Mouse (Mus musculus) myocyte (in vitro differentiated cells): ENCODE measurements around the gene Mvb12b. TPM values are rescaled to one million over a fixed set of nuclear protein-coding genes. Genes with fewer than 3 reads are reported as not detected.

Experiments used
- H3K27me3 ChIP-seq: one replicate; pipeline ENCODE4 v1.6.1; 2011; ENCODE audit not compliant: control insufficient read depth, insufficient read depth, insufficient read length
- H3K36me3 ChIP-seq: one replicate; pipeline ENCODE4 v1.6.1; 2011; ENCODE audit not compliant: control insufficient read depth, insufficient read depth
- H3K4me2 ChIP-seq: one replicate; pipeline ENCODE4 v1.6.1; 2011; ENCODE audit warnings: low read depth, control low read depth
- H3K4me3 ChIP-seq: one replicate; pipeline ENCODE4 v1.5.1; 2011; ENCODE audit warnings: mild to moderate bottlenecking, control low read depth, moderate library complexity
- H3K79me2 ChIP-seq: one replicate; pipeline ENCODE4 v1.6.1; 2011; ENCODE audit not compliant: control insufficient read depth, insufficient read depth
- H3ac ChIP-seq: one replicate; pipeline ENCODE4 v1.6.1; 2011; ENCODE audit not compliant: control insufficient read depth, insufficient read length
- CEBPB ChIP-seq: IDR thresholded peaks from 2 replicates; pipeline ENCODE4 v1.6.1; 2011; ENCODE audit warnings: mild to moderate bottlenecking, moderate library complexity; ENCODE audit not compliant: poor library complexity, insufficient read depth, severe bottlenecking
- E2F4 ChIP-seq: IDR thresholded peaks from one replicate; pipeline ENCODE4 v1.6.1; 2011; ENCODE audit warnings: mild to moderate bottlenecking, control low read depth, moderate library complexity; ENCODE audit not compliant: insufficient read depth
- MAX ChIP-seq: IDR thresholded peaks from one replicate; pipeline ENCODE4 v1.6.1; 2011; ENCODE audit warnings: low read depth, mild to moderate bottlenecking, control low read depth
- MYOD1 ChIP-seq, 3 experiments: IDR thresholded peaks; one replicate each; pipeline ENCODE4 v1.6.1; 2011; ENCODE audit warnings: control low read depth in 2 of 3, low read depth in 2 of 3, mild to moderate bottlenecking in 2 of 3, moderate library complexity in 1 of 3; ENCODE audit not compliant: insufficient read length in 2 of 3, control insufficient read depth in 1 of 3
- MYOG ChIP-seq, 3 experiments: IDR thresholded peaks; one replicate each; pipeline ENCODE4 v1.6.1; 2011; ENCODE audit warnings: control low read depth in 2 of 3, low read depth in 2 of 3, mild to moderate bottlenecking in 2 of 3; ENCODE audit not compliant: insufficient read length in 2 of 3, control insufficient read depth in 1 of 3, insufficient read depth in 1 of 3
- POLR2A ChIP-seq: IDR thresholded peaks from one replicate; pipeline ENCODE4 v1.6.1; 2011; ENCODE audit warnings: low read depth, mild to moderate bottlenecking, control low read depth, moderate library complexity; ENCODE audit not compliant: insufficient read length
- POLR2AphosphoS2 ChIP-seq: IDR thresholded peaks from one replicate; pipeline ENCODE4 v1.6.1; 2011; ENCODE audit warnings: low read depth, control low read depth; ENCODE audit not compliant: insufficient read length
- REST ChIP-seq: IDR thresholded peaks from one replicate; pipeline ENCODE4 v1.6.1; 2011; ENCODE audit warnings: mild to moderate bottlenecking, control low read depth, moderate library complexity; ENCODE audit not compliant: insufficient read depth, insufficient read length
- SRF ChIP-seq: IDR thresholded peaks from one replicate; pipeline ENCODE4 v1.6.1; 2011; ENCODE audit warnings: low read depth; ENCODE audit not compliant: control insufficient read depth, insufficient read length
- TCF12 ChIP-seq: IDR thresholded peaks from one replicate; pipeline ENCODE4 v1.6.1; 2011; ENCODE audit warnings: mild to moderate bottlenecking, control low read depth; ENCODE audit not compliant: poor library complexity, insufficient read depth, severe bottlenecking
- TCF3 ChIP-seq: IDR thresholded peaks from one replicate; pipeline ENCODE4 v1.6.1; 2011; ENCODE audit warnings: low read depth, control low read depth; ENCODE audit not compliant: insufficient read length
- USF1 ChIP-seq: IDR thresholded peaks from one replicate; pipeline ENCODE4 v1.6.1; 2011; ENCODE audit warnings: low read depth, mild to moderate bottlenecking, control low read depth, moderate library complexity
- polyA plus RNA-seq: library from polyadenylated mRNA; unstranded; fragments of >200 nt; fragmentation: generic; extraction: Trizol; gene quantifications from one replicate; pipeline ENCODE4 v1.2.1, GENCODE M21; 2012; ENCODE audit warnings: missing spikeins

Gene Mvb12b
- polyA plus RNA-seq, 1 experiment, result 14.5 TPM

DNA sequence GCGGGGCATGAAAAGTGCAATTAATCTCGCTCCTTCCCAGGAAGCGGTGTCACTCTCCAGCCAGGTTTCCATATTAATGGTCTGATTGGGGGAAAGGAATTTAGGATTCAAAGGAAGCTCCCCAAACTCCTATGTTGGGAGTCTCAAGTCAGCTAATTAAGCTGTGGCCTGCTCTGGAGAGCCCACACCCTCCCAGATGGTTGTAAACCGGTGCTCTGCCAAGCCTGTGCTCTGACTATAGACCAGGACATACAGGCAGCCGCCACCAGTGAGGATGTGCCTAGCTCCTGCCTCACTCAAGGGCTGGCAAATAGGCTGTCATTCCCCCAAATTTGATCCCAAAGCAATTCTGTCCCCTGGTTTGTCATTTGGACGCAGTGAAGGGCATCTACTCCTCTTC is 50.4 kb downstream of the Mvb12b start:
- Histone ChIP-seq H3K27me3 (no peaks in the 10 kb centered on the region), H3K4me3 (no peak overlapping the region), H3K4me2 (no peak overlapping the region), H3ac (no peak overlapping the region), H3K79me2 (no peaks in the 10 kb centered on the region), H3K36me3 (peaks cover 3% of the 10 kb centered on the region)
- TF ChIP-seq CEBPB (no peak), MYOG (IDR thresholded peaks at IDR 0.05; ENCODE audit: control insufficient read depth in 1 of 3, insufficient read depth in 1 of 3, insufficient read length in 2 of 3, low read depth in 2 of 3) (no peak), POLR2A (no peak), MYOD1 (IDR thresholded peaks at IDR 0.05; ENCODE audit: control insufficient read depth in 1 of 3, insufficient read length in 2 of 3, low read depth in 2 of 3) (no peak), MAX (no peak), USF1 (no peak), SRF (no peak), POLR2AphosphoS2 (no peak), REST (no peak), E2F4 (no peak), TCF12 (no peak), TCF3 (no peak)

DNA sequence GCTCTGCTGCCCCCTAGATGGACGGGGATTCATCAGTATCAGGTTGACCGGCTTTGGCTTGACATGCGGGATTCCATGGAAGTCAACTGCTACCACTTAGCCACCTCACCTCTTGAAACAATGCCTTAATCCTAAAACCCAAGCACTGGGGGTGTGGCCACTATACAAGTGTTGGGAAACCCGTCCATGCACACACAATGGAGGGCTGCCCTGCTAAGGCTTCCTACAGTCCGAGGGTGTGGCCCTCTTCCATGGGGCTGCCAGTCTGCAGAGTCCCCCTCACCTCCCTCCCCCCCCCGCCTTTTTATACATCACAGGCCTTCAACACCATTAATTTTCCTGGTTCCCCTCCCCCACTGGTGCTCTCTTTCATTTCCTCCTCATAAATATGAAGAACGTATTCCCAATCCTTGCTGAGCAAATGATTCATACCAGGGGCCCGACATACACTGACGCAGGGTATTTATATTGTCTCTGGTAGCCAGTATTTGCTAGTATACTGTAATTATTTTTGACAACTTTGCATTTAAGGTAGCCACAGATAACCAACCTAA is 51.0 kb downstream of the Mvb12b start:
- Histone ChIP-seq H3K27me3 (no peaks in the 10 kb centered on the region), H3K4me2 (no peak overlapping the region)
- TF ChIP-seq TCF12 (no peak), SRF (no peak), MYOD1 (IDR thresholded peaks at IDR 0.05; ENCODE audit: control insufficient read depth in 1 of 3, insufficient read length in 2 of 3, low read depth in 2 of 3) (no peak), USF1 (no peak), E2F4 (no peak), TCF3 (no peak), MYOG (IDR thresholded peaks at IDR 0.05; ENCODE audit: control insufficient read depth in 1 of 3, insufficient read depth in 1 of 3, insufficient read length in 2 of 3, low read depth in 2 of 3) (no peak), CEBPB (no peak), MAX (no peak), REST (no peak), POLR2A (no peak), POLR2AphosphoS2 (no peak)

DNA sequence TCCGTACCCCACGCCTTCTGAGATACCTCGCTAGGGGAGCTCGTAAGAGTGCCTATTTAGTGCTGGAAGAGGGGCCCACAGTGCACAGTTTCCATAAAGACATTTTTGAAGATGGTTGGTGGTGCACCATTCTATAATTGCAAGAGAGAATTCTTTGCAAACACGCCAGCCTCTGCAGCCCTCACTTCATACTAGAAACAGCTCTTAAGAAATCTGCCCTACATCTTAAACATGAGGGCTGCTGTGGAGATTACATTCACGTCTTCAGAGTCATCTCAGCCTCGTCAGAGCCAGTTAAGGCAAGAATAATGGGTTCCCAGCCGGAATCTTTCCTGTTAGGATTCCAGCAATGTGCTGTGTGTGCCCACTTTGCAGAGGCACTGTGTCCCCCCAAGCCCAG is 52.7 kb downstream of the Mvb12b start:
- Histone ChIP-seq H3K4me2 (no peak overlapping the region), H3K36me3 (peaks cover 8% of the 10 kb centered on the region), H3K4me3 (no peak overlapping the region), H3ac (no peak overlapping the region), H3K27me3 (no peaks in the 10 kb centered on the region), H3K79me2 (no peaks in the 10 kb centered on the region)
- no peak for TF ChIP-seq CEBPB
- TF ChIP-seq E2F4, result no peak
- TF ChIP-seq SRF, result no peak
- TF ChIP-seq MYOG (IDR thresholded peaks at IDR 0.05; ENCODE audit: control insufficient read depth in 1 of 3, insufficient read depth in 1 of 3, insufficient read length in 2 of 3, low read depth in 2 of 3), result no peak
- TF ChIP-seq TCF12, result no peak
- no peak for TF ChIP-seq MAX
- TF ChIP-seq USF1, result no peak
- no peak for TF ChIP-seq REST
- TF ChIP-seq POLR2AphosphoS2, result no peak
- no peak for TF ChIP-seq TCF3
- no peak for TF ChIP-seq POLR2A
- no peak for TF ChIP-seq MYOD1 (IDR thresholded peaks at IDR 0.05; ENCODE audit: control insufficient read depth in 1 of 3, insufficient read length in 2 of 3, low read depth in 2 of 3)

More for the DNA sequence above, 51.0 kb downstream of the Mvb12b start:
- peaks cover 4% of the 10 kb centered on the region for H3K36me3 ChIP-seq
- no peak overlapping the region for H3ac ChIP-seq
- no peaks in the 10 kb centered on the region for H3K79me2 ChIP-seq
- H3K4me3 ChIP-seq, result no peak overlapping the region

DNA sequence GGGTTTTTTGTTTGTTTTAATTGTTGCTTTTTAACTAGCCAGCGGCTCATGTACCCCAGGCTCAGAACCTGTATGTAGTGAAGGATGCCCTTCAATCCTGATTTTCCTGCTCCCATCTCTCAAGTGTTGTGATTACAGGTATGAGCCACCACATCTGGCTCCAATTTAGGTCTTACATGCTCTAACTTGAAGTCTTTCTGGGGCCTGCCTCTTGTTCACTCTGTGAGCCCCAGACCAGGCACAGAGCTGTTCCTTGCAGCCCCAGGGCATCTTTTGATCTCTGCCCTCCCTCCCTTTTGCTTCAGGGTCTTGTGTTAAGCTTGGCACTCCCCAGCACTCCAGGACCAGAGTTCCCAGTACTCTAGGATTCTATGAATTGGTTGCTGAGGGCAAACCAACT is 53.8 kb downstream of the Mvb12b start:
- Histone ChIP-seq H3ac (no peak overlapping the region), H3K79me2 (no peaks in the 10 kb centered on the region), H3K4me2 (no peak overlapping the region), H3K27me3 (no peaks in the 10 kb centered on the region), H3K4me3 (no peak overlapping the region), H3K36me3 (peaks cover 8% of the 10 kb centered on the region)
- TF ChIP-seq REST, result no peak
- no peak for TF ChIP-seq USF1

DNA sequence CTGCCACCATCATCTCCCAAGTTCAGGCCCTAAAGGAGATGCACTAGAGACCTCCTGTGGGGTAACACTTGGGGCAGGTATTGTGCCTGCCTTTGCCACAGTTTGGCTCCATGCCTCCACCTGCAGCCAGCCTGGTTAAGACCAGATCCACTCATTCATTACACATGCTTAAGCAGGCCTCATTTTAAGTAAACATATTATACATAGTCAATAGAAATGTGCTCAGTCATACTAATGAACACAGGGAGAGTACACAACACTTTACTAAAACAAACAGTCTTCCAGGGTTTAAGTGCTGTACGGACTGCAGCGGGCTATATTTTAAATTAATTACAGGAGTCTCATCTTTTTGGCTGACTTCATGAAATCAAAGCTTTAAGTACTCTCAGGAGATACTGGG is 57.9 kb downstream of the Mvb12b start:
- TF ChIP-seq REST (no peak), E2F4 (no peak), SRF (no peak), USF1 (no peak), MAX (no peak), MYOG (IDR thresholded peaks at IDR 0.05; ENCODE audit: control insufficient read depth in 1 of 3, insufficient read depth in 1 of 3, insufficient read length in 2 of 3, low read depth in 2 of 3) (no peak), TCF12 (no peak), MYOD1 (IDR thresholded peaks at IDR 0.05; ENCODE audit: control insufficient read depth in 1 of 3, insufficient read length in 2 of 3, low read depth in 2 of 3) (no peak), POLR2A (no peak), TCF3 (no peak), CEBPB (no peak), POLR2AphosphoS2 (no peak)
- no peaks in the 10 kb centered on the region for H3K79me2 ChIP-seq
- no peak overlapping the region for H3ac ChIP-seq
- H3K4me2 ChIP-seq, result no peak overlapping the region
- H3K36me3 ChIP-seq, result peaks cover 8% of the 10 kb centered on the region
- no peak overlapping the region for H3K4me3 ChIP-seq
- H3K27me3 ChIP-seq, result no peaks in the 10 kb centered on the region
